Mouse (Mus musculus) lung, embryonic 14.5 days (tissue): ENCODE results near the gene Aldh3b3. TPM values are rescaled to one million over a fixed set of nuclear protein-coding genes. Genes with fewer than 3 reads are reported as not detected.

ENCODE experiments used
- ATAC-seq: fragments of 200-750 bp; cut with Nextera tagmentation; 2 replicates; pipeline ENCODE4 v1.8.0; 2017; ENCODE audit warnings: mild to moderate bottlenecking, moderate TSS enrichment, moderate library complexity; ENCODE audit not compliant: insufficient read depth
- DNase-seq: peaks from one replicate; pipeline ENCODE4 v3.0.0-alpha.2; 2015
- H3K27ac ChIP-seq: fragments of 300-500 bp; sonication (generic); 2 replicates; pipeline ENCODE4 v1.5.1; 2014; ENCODE audit warnings: low read depth, mild to moderate bottlenecking, moderate library complexity
- H3K27me3 ChIP-seq: fragments of 300-500 bp; sonication (generic); 2 replicates; pipeline ENCODE4 v1.6.1; 2014; ENCODE audit warnings: low read length, control low read depth; ENCODE audit not compliant: insufficient read depth
- H3K36me3 ChIP-seq: fragments of 300-500 bp; sonication (generic); 2 replicates; pipeline ENCODE4 v1.6.1; 2014; ENCODE audit warnings: control low read depth; ENCODE audit not compliant: insufficient read depth
- H3K4me1 ChIP-seq: fragments of 300-500 bp; sonication (generic); 2 replicates; pipeline ENCODE4 v1.6.1; 2014; ENCODE audit warnings: antibody characterized with exemption, control low read depth; ENCODE audit not compliant: insufficient read depth
- H3K4me2 ChIP-seq: fragments of 300-500 bp; sonication (generic); 2 replicates; pipeline ENCODE4 v1.6.1; 2014; ENCODE audit warnings: mild to moderate bottlenecking
- H3K4me3 ChIP-seq: fragments of 300-500 bp; sonication (generic); 2 replicates; pipeline ENCODE4 v1.5.1; 2014; ENCODE audit warnings: low read depth, low read length
- H3K9ac ChIP-seq: fragments of 300-500 bp; sonication (generic); 2 replicates; pipeline ENCODE4 v1.6.1; 2014
- H3K9me3 ChIP-seq: fragments of 300-500 bp; sonication (generic); 2 replicates; pipeline ENCODE4 v1.6.1; 2016; ENCODE audit warnings: low read depth, low read length, control low read depth
- CTCF ChIP-seq: IDR thresholded peaks from 2 replicates; pipeline ENCODE4 v1.5.1; 2016; ENCODE audit warnings: antibody characterized with exemption, low read depth
- WGBS: fragments of 180-500 bp; shearing (Covaris S2); extraction: QIAGEN DNeasy Blood & Tissue Kit; methylation state at CpG from one replicate; pipeline ENCODE4 v1.1.7; 2014; 5-methylcytosine and 5-hydroxymethylcytosine counted together
- polyA plus RNA-seq: library from polyadenylated mRNA; unstranded; fragments of >200 nt; fragmentation: Nextera tagmentation; extraction: Ambion mirVana; gene quantifications from 2 replicates; pipeline ENCODE4 v1.2.1, GENCODE M21; 2014

Aldh3b3 gene
- polyA plus RNA-seq, 1 experiment from 2014 or later, result not detected

DNA sequence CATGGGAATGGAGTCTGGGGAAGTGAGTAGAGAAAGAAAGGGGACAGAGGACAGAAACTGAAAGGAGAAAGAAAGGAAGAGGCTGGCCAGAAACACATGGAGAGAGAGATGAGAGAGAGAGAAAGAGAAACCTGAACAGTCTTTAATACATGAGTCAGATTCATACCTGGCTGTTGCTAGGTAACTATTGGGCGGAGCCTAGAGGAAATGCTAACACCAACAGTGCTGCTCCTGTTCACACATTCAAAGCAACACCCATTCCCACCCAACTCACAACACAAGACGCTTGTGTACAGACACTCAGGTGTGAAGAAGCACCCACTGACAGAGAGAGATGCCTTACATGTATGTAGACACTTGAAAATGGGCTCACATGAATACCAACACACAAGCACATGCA is 17.4 kb downstream of the Aldh3b3 start:
- Histone ChIP-seq H3K27ac (no peak overlapping the region), H3K9me3 (no peaks in the 10 kb centered on the region), H3K4me3 (no peak overlapping the region), H3K9ac (no peak overlapping the region), H3K36me3 (no peaks in the 10 kb centered on the region), H3K4me2 (no peak overlapping the region), H3K27me3 (no peaks in the 10 kb centered on the region), H3K4me1 (no peaks in the 10 kb centered on the region)
- no peak for ATAC-seq
- 48% methylated on average over 2 of the region's 2 CpGs for WGBS
- no peak for DNase-seq
- TF ChIP-seq CTCF, result no peak

DNA sequence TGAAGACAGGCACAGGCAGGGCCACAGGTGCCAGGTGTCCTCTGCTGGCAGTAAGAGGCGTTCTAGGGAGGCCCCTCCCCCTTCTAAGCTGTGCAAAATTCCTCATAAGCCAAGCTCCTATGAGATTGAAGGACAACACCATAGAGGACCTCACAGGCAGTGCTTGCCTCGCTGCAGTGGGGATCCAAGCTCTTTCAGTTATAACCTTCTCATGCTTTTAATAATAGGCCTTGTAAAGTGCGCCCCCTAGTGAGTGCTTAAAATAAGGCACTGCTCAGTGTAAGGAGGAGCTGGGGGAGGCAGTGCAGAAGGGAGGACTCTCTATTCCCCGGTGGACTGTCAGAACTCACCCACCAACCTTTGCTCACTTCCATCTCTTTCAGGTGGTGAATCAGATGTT is 21.9 kb downstream of the Aldh3b3 start:
- Histone ChIP-seq H3K27ac (no peak overlapping the region), H3K36me3 (no peaks in the 10 kb centered on the region), H3K4me3 (no peak overlapping the region), H3K4me2 (no peak overlapping the region), H3K9ac (no peak overlapping the region), H3K4me1 (no peaks in the 10 kb centered on the region), H3K9me3 (no peaks in the 10 kb centered on the region), H3K27me3 (no peaks in the 10 kb centered on the region)
- WGBS, result 7% methylated on average over 4 of the region's 4 CpGs
- peak; percentile 93 for TF ChIP-seq CTCF
- DNase-seq (peak; percentile 95), ATAC-seq (peak; percentile 82)

DNA sequence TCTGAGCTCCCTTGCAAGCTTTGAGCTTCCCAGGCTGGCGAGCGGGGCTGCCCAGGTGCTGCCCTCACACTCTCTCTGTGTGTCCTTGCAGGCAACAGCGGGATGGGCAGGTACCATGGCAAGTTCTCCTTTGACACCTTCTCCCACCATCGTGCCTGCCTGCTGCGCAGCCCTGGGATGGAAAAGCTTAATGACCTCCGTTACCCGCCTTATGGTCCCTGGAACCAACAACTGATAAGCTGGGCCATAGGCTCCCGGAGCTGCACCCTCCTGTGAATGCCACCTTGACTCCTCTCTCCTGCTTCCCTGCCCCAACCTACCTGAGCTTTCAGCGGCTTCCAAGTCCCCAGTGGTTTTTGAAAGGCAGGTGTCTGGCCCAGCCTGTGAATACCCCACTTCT is 22.5 kb downstream of the Aldh3b3 start:
- H3K27ac ChIP-seq, result no peak overlapping the region
- H3K4me1 ChIP-seq, result 0 out of 2 replicates have a peak, but pooled peaks cover 2% of the 10 kb centered on the region
- DNase-seq (no peak), ATAC-seq (no peak)
- TF ChIP-seq CTCF, result no peak
- H3K4me2 ChIP-seq, result no peak overlapping the region
- H3K36me3 ChIP-seq, result no peaks in the 10 kb centered on the region
- H3K9me3 ChIP-seq, result no peaks in the 10 kb centered on the region
- no peaks in the 10 kb centered on the region for H3K27me3 ChIP-seq
- H3K4me3 ChIP-seq, result no peak overlapping the region
- whole genome bisulfite sequencing, result 67% methylated on average over 9 of the region's 9 CpGs
- H3K9ac ChIP-seq, result no peak overlapping the region

DNA sequence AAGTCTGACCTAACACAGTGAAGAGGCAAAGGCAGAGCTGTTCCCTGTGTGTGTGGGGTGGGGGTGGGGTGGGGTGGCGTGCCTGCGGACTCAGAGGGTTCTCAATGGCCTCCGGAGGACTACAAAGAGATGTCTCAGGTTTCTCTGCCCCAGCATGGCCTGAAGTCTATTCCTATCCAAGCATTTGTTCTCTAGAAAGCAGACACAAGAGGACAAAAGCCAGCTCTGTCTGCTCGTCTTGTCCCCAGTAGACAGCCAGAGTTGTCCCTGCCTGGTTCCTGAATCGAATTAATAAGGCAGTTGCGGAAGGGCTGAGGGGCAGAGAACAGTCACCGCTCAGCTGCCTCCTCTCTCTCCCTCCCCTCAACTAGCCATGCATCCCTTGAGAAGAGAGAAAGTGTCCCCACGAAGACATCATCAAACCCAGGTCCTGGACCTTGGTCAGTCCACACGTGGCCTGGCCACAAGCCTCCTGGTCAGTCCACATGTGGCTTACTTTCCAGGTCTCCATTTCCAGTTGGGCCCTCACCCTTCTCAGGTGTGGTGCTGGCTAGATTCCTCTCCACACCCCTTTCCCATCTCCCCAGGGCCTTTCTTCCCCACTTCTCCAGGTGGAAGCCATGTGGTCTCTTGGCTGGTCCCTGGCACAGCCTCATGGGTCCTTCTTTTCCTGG is 25.2 kb downstream of the Aldh3b3 start:
- TF ChIP-seq CTCF, result no peak
- DNase-seq, result no peak
- no peak overlapping the region for H3K4me2 ChIP-seq

DNA sequence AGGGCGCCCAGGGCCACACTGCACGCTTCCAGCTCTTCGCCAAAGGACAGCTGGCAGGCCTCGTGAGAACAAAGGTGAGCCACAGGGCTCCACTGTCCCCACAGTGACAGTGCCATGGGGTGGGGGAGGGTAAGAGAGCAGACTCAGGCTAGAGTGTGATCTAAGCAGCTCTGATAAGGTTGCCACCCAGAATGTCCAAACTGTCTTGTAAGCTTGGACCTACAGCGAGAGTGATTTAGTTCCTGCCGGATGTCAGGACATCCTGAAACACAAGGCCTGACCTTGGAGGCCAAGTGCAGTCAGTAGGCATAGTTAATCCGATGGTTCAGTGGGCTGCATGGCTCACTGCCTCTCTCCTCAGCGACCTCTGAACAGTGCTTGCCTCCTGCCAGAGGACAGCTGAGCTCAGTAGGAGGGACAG is 26.8 kb downstream of the Aldh3b3 start:
- no peaks in the 10 kb centered on the region for H3K27me3 ChIP-seq
- no peak overlapping the region for H3K4me3 ChIP-seq
- no peaks in the 10 kb centered on the region for H3K9me3 ChIP-seq
- no peaks in the 10 kb centered on the region for H3K36me3 ChIP-seq
- ATAC-seq (peak; percentile 46; the same call in 1 of the 2 replicates), DNase-seq (peak; percentile 62)
- H3K4me2 ChIP-seq, result peak overlapping the region; percentile 23; the same call in 1 of the 2 replicates
- H3K4me1 ChIP-seq, result 0 out of 2 replicates have a peak, but pooled peaks cover 7% of the 10 kb centered on the region
- H3K9ac ChIP-seq, result no peak overlapping the region
- TF ChIP-seq CTCF, result no peak
- peak overlapping the region; percentile 74 for H3K27ac ChIP-seq
- WGBS, result 21% methylated on average over 8 of the region's 8 CpGs

More for the DNA sequence above, 25.2 kb downstream of the Aldh3b3 start:
- no peak for ATAC-seq
- Histone ChIP-seq H3K4me3 (no peak overlapping the region), H3K36me3 (no peaks in the 10 kb centered on the region), H3K4me1 (0 out of 2 replicates have a peak, but pooled peaks cover 7% of the 10 kb centered on the region), H3K9ac (no peak overlapping the region), H3K27me3 (no peaks in the 10 kb centered on the region), H3K9me3 (no peaks in the 10 kb centered on the region), H3K27ac (no peak overlapping the region)
- 50% methylated on average over 9 of the region's 9 CpGs for WGBS

DNA sequence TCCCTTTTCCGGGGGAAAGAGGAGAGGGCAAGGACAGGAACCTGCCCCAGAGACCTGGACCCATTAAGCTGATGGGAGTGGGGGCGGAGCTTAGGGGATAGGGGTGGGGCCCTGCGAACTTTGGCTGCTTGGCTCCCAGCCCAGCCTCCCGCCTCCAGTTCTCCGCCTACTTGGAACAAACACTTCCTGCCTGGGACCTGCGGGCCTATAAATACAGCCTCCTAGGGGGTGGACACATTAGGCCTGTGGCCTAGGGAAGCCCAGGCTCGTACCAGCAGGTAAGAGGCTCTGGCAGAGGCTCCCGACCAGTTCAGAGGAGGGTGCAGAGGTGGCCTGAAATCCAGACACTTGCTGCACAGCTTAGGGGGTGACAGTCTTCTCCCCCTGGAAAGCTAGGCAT is 27.9 kb downstream of the Aldh3b3 start, which contains the start of gene Acy3:
Gene Acy3, plus strand, starts transcription at position 237 of the 400 bp plus-strand sequence.
- no peak within 1 kb of the TSS for H3K4me3 ChIP-seq
- TF ChIP-seq CTCF, result no peak
- H3K36me3 ChIP-seq, result no peaks in the 10 kb centered on the region
- DNase-seq, result peak; percentile 90
- no peaks in the 10 kb centered on the region for H3K27me3 ChIP-seq
- no peaks in the 10 kb centered on the region for H3K9me3 ChIP-seq
- H3K4me2 ChIP-seq, result peak within 1 kb of the TSS; percentile 24
- H3K9ac ChIP-seq, result peak within 1 kb of the TSS; percentile 0; the same call in 1 of the 2 replicates
- peak within 1 kb of the TSS; percentile 74; the same call in 1 of the 2 replicates for H3K27ac ChIP-seq
- 0 out of 2 replicates have a peak, but pooled peaks cover 7% of the 10 kb centered on the region for H3K4me1 ChIP-seq
- 4% methylated on average over 8 of the region's 8 CpGs for WGBS
- ATAC-seq, result peak; percentile 85

DNA sequence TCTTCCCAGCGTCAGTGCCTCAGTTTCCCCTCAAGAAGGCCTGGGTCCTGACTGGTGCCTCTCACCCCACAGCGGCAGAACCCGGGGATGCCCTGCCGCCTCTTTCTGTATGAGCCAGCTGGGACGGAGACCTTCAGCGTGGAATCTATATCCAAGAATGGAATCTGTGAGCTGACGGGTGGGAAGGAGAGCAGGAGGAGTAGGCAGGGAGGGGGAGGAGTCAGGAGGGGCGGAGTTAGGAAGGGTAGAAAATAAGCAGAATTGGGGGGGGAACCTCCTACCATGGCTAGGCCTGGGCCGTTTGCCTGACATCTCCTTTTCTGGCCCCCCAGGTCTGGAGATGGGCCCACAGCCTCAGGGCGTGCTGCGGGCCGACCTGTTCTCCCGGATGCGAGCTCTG is 29.6 kb downstream of the Aldh3b3 start:
- no peak overlapping the region for H3K4me2 ChIP-seq
- ATAC-seq, result no peak
- WGBS, result 78% methylated on average over 14 of the region's 14 CpGs
- no peaks in the 10 kb centered on the region for H3K36me3 ChIP-seq
- no peak overlapping the region for H3K9ac ChIP-seq
- no peaks in the 10 kb centered on the region for H3K27me3 ChIP-seq
- no peak overlapping the region for H3K27ac ChIP-seq
- no peak overlapping the region for H3K4me3 ChIP-seq
- H3K4me1 ChIP-seq, result 0 out of 2 replicates have a peak, but pooled peaks cover 7% of the 10 kb centered on the region
- DNase-seq, result no peak
- H3K9me3 ChIP-seq, result no peaks in the 10 kb centered on the region
- no peak for TF ChIP-seq CTCF
